Mouse (Mus musculus): ENCODE results near the gene Rogdi. TPM values are rescaled to one million over a fixed set of nuclear protein-coding genes. Genes with fewer than 3 reads are reported as not detected.

Gene Rogdi
- polyA plus RNA-seq, 1 experiment from 2014 or later, result 43.2 TPM

GRCm38 (mm10) chr16:4963346-4963745 lies 50.0 kb downstream of the Rogdi start:
- 24% methylated on average over 9 of the region's 9 CpGs for WGBS (ENCODE audit: insufficient replicate concordance)
- H3K4me1 ChIP-seq, result peaks cover 29% of the 10 kb centered on the region
- H3K9me3 ChIP-seq (replicated peaks), result no peaks in the 10 kb centered on the region
- H3K27me3 ChIP-seq (replicated peaks), result no peaks in the 10 kb centered on the region
- peaks cover 8% of the 10 kb centered on the region for H3K36me3 ChIP-seq
- no peak for ATAC-seq
- H3K4me3 ChIP-seq, result peak overlapping the region; percentile 92
- H3K9ac ChIP-seq, result peak overlapping the region; percentile 86
- peak overlapping the region; percentile 82 for H3K4me2 ChIP-seq
- H3K27ac ChIP-seq, result peak overlapping the region; percentile 88; the same call in 1 of the 2 replicates

- no peaks in the 10 kb centered on the region for H3K9me3 ChIP-seq (replicated peaks)
- H3K27me3 ChIP-seq (replicated peaks), result no peaks in the 10 kb centered on the region
- WGBS (ENCODE audit: insufficient replicate concordance), result 73% methylated on average over 8 of the region's 8 CpGs
- no peak overlapping the region for H3K9ac ChIP-seq
- peaks cover 26% of the 10 kb centered on the region for H3K4me1 ChIP-seq
- no peak overlapping the region for H3K27ac ChIP-seq
- no peak overlapping the region for H3K4me3 ChIP-seq
- no peak overlapping the region for H3K4me2 ChIP-seq
- no peak for ATAC-seq
- H3K36me3 ChIP-seq, result peaks cover 35% of the 10 kb centered on the region
Observed at GRCm38 (mm10) chr16:4960260-4960659, 53.1 kb downstream of the Rogdi start.

Other genes starting within 250 kb of the Rogdi start
- gene Cdip1, start 223.3 kb downstream of the Rogdi start, polyA plus RNA-seq (2016; fragmentation: Nextera tagmentation; extraction: Ambion mirVana), result 24.9 and 25.7 TPM in 2 replicates
- 0.13 and 0.16 TPM in 2 replicates for gene 4930562C15Rik, start 178.1 kb downstream of the Rogdi start, polyA plus RNA-seq (2016; fragmentation: Nextera tagmentation; extraction: Ambion mirVana)
- gene Ubald1, start 133.2 kb downstream of the Rogdi start, polyA plus RNA-seq (2016; fragmentation: Nextera tagmentation; extraction: Ambion mirVana), result 14.7 and 16.8 TPM in 2 replicates
- 29.8 and 31.1 TPM in 2 replicates for gene Mgrn1, start 127.3 kb downstream of the Rogdi start, polyA plus RNA-seq (2016; fragmentation: Nextera tagmentation; extraction: Ambion mirVana)
- gene Nudt16l1, start 74.8 kb downstream of the Rogdi start, polyA plus RNA-seq (2016; fragmentation: Nextera tagmentation; extraction: Ambion mirVana), result 61.2 and 62.7 TPM in 2 replicates
- gene Anks3, start 49.3 kb downstream of the Rogdi start, polyA plus RNA-seq (2016; fragmentation: Nextera tagmentation; extraction: Ambion mirVana), result 16.8 and 19.7 TPM in 2 replicates
- gene Sept12, start 15.7 kb downstream of the Rogdi start, polyA plus RNA-seq (2016; fragmentation: Nextera tagmentation; extraction: Ambion mirVana), result 0.11 TPM in 1 of 2 replicates, not detected in the other
- 5.7 and 6.9 TPM in 2 replicates for gene Smim22, start 6.3 kb downstream of the Rogdi start, polyA plus RNA-seq (2016; fragmentation: Nextera tagmentation; extraction: Ambion mirVana)
- gene Glyr1, start 36.3 kb upstream of the Rogdi start, polyA plus RNA-seq (2016; fragmentation: Nextera tagmentation; extraction: Ambion mirVana), result 67.7 and 69.6 TPM in 2 replicates
- gene Ubn1, start 36.5 kb upstream of the Rogdi start, polyA plus RNA-seq (2016; fragmentation: Nextera tagmentation; extraction: Ambion mirVana), result 13.8 and 15.2 TPM in 2 replicates
- gene Ppl, start 118.9 kb upstream of the Rogdi start, polyA plus RNA-seq (2016; fragmentation: Nextera tagmentation; extraction: Ambion mirVana), result 0.32 and 0.35 TPM in 2 replicates
- gene Sec14l5, start 133.6 kb upstream of the Rogdi start, polyA plus RNA-seq (2016; fragmentation: Nextera tagmentation; extraction: Ambion mirVana), result not detected in 2 replicates
- 19.3 and 19.4 TPM in 2 replicates for gene Nagpa, start 190.5 kb upstream of the Rogdi start, polyA plus RNA-seq (2016; fragmentation: Nextera tagmentation; extraction: Ambion mirVana)
- 0.43 and 0.57 TPM in 2 replicates for gene AU021092, start 208.7 kb upstream of the Rogdi start, polyA plus RNA-seq (2016; fragmentation: Nextera tagmentation; extraction: Ambion mirVana)
- gene Alg1, start 220.1 kb upstream of the Rogdi start, polyA plus RNA-seq (2016; fragmentation: Nextera tagmentation; extraction: Ambion mirVana), result 17.3 and 18.5 TPM in 2 replicates
- gene Eef2kmt, start 242.4 kb upstream of the Rogdi start, polyA plus RNA-seq (2016; fragmentation: Nextera tagmentation; extraction: Ambion mirVana), result 16.1 and 16.5 TPM in 2 replicates

Data from liver, embryonic 12.5 days (tissue).